Mouse (Mus musculus): ENCODE measurements around the gene Plk2.

Gene Plk2

GRCm38 (mm10) chr13:110406152-110406551 lies 11.3 kb downstream of the Plk2 start:
- DNase-seq (ENCODE audit: low spot score in 2 of 2): no peak

GRCm38 (mm10) chr13:110412572-110413209 lies 17.8 kb downstream of the Plk2 start:
- no peak for DNase-seq (ENCODE audit: low spot score in 2 of 2)

GRCm38 (mm10) chr13:110418656-110419055 lies 23.8 kb downstream of the Plk2 start:
- DNase-seq (ENCODE audit: low spot score in 2 of 2): no peak

GRCm38 (mm10) chr13:110419640-110420039 lies 24.8 kb downstream of the Plk2 start:
- no peak for DNase-seq (ENCODE audit: low spot score in 2 of 2)

- no peak for DNase-seq (ENCODE audit: low spot score in 2 of 2)
Measured at GRCm38 (mm10) chr13:110422434-110422833, 27.6 kb downstream of the Plk2 start.

GRCm38 (mm10) chr13:110425512-110426222 lies 30.8 kb downstream of the Plk2 start:
- no peak for DNase-seq (ENCODE audit: low spot score in 2 of 2)

GRCm38 (mm10) chr13:110431388-110431787 lies 36.5 kb downstream of the Plk2 start:
- no peak for DNase-seq (ENCODE audit: low spot score in 2 of 2)

GRCm38 (mm10) chr13:110432062-110432566 lies 37.3 kb downstream of the Plk2 start:
- DNase-seq (ENCODE audit: low spot score in 2 of 2): no peak

GRCm38 (mm10) chr13:110432613-110433012 lies 37.8 kb downstream of the Plk2 start:
- DNase-seq (ENCODE audit: low spot score in 2 of 2): no peak

- no peak for DNase-seq (ENCODE audit: low spot score in 2 of 2)
Measured at GRCm38 (mm10) chr13:110436692-110437091, 41.8 kb downstream of the Plk2 start.

GRCm38 (mm10) chr13:110438624-110439023 lies 43.8 kb downstream of the Plk2 start:
- DNase-seq (ENCODE audit: low spot score in 2 of 2): no peak

- DNase-seq (ENCODE audit: low spot score in 2 of 2): no peak
Measured at GRCm38 (mm10) chr13:110444335-110444734, 49.5 kb downstream of the Plk2 start.

- no peak for DNase-seq (ENCODE audit: low spot score in 2 of 2)
Measured at GRCm38 (mm10) chr13:110444894-110445293, 50.0 kb downstream of the Plk2 start.

GRCm38 (mm10) chr13:110446434-110446833 lies 51.6 kb downstream of the Plk2 start:
- peak in 1 of 2 experiments; percentile 44 for DNase-seq (ENCODE audit: low spot score in 2 of 2)

GRCm38 (mm10) chr13:110450056-110450455 lies 55.2 kb downstream of the Plk2 start:
- DNase-seq (ENCODE audit: low spot score in 2 of 2): no peak
